Mouse (Mus musculus): ENCODE data around the gene Cyp2s1.
A peak's percentile ranks its signal among the peaks of the same experiment; 100 is the strongest.

GRCm38 (mm10) chr7:25802241-25803125 is 14.2 kb downstream of the Cyp2s1 start:
- no peak for TF ChIP-seq CTCF (IDR thresholded peaks at IDR 0.05; ENCODE audit: low read depth, low read length)
- TF ChIP-seq EP300 (IDR thresholded peaks at IDR 0.05; ENCODE audit: insufficient read depth, low read depth, low read length) = peak; percentile 45; the same call in 1 of the 2 replicates
